Mouse (Mus musculus) layer of hippocampus, adult 11-12 months (tissue): ENCODE measurements around the gene Creb3l2.
A peak's percentile ranks its signal among the peaks of the same experiment; 100 is the strongest.

Experiments used
- DNase-seq: peaks from one replicate; pipeline ENCODE4 v3.0.0; 2022; ENCODE audit warnings: low spot score

Creb3l2 gene

DNA sequence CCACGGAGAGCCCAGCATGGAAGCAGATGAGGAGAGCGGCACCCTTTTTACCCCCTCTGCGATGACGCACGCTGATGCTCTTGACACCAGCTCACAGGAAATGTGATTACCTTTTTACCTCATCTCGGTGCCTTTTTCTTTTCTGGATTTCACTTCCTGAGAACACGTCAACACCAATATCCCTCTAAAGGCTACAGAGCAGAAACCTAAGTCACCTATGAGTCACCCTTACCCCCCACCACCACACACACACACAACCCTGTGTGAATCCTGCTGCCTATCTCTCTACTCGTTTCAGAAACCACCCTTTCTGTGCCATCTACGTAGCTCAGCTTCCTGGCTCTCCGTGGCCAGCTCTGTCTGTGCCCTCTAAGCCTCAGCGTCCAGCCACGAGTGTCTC lies 71.4 kb downstream of the Creb3l2 start:
- no peak for DNase-seq

GRCm38 (mm10) chr6:37369750-37370149 lies 72.2 kb downstream of the Creb3l2 start:
- DNase-seq: no peak

DNA sequence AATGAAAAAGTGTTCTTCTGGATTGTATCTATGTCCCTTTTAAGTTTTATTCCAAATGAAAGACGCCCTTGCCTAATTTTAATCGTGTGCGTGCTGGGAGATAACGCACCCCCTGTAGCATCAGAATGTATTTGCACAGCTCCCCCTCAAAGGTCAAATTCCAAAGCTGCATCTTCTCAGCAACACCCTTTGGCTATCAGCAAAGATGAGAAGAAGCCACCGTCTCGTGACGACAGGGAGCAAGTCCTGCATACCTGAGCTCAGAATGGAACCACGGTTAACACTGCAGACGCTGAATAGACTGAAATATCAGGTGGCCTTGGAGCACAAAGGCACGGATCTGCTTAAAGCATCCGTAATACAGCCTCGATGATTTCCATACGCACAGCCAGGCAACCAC lies 73.7 kb downstream of the Creb3l2 start:
- DNase-seq: no peak

DNA sequence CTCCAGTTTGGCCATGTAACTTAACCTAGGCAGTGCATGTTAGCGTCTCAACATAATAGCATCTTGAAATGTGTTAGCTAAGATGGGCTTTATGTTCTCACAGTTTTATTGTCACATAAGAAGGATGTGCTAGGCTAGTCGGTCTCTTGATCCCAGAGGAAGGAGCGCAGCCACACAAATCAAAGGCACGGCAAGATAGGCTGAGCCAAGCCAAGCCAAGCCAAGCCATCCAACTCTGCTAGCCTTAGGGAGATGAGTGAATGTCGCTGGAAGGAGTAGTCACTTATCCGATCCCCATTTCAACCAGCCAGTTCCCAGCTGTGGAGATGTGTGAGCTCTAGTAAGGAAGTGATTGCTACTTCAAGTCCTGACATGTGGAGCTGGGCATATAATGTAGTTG lies 75.0 kb downstream of the Creb3l2 start:
- DNase-seq: no peak

GRCm38 (mm10) chr6:37365179-37365578 lies 76.8 kb downstream of the Creb3l2 start:
- no peak for DNase-seq

DNA sequence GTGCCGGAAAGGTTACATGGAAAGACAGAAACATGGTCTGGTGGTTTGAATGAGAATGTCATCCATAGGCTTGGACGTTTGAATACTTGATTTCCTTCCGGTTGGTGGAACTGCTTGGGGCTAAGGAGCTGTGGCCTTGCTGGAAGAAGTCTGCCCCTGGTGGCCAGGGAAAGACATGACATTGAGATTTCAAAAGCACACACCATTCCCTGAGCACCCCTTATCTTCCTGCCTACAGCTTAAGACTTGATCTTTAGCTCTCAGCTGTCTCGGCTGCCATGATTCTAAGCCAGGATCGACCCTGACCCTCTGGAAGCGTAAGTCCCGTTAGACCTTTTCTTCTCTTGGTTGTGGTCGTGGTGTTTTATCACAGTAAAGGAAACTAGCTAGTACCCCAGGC lies 77.6 kb downstream of the Creb3l2 start:
- DNase-seq: no peak

DNA sequence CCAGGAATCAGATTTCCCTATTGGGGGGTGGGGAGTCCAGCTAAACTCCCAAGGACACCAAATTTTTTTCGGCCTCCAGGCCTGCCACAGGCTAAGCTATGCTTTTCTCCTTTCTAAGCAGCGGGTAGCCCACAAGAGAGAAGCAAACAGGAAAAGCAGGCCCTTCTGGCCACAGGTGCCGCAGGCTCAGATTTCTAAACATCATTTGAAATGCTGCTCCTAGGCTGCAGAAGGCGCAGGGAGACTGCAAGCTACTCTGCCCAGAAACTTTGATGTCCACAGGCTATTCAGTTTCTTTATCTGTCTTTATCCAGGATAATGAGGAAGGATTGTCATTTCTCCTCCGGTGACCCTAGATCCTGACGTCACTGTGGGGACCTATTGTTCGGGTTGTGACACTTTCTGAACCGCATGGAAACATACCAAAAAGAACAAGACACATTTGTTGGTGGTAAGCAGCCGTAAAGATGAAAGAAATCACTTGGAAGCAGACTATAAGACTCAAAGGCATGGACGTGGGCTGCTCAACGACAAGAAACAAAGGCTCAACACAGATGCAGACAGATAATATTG lies 81.0 kb downstream of the Creb3l2 start:
- DNase-seq: no peak

- DNase-seq: peak; percentile 79
Observed at GRCm38 (mm10) chr6:37354449-37355179, 87.3 kb downstream of the Creb3l2 start.

- DNase-seq: no peak
Observed at GRCm38 (mm10) chr6:37353616-37354015, 88.3 kb downstream of the Creb3l2 start.

DNA sequence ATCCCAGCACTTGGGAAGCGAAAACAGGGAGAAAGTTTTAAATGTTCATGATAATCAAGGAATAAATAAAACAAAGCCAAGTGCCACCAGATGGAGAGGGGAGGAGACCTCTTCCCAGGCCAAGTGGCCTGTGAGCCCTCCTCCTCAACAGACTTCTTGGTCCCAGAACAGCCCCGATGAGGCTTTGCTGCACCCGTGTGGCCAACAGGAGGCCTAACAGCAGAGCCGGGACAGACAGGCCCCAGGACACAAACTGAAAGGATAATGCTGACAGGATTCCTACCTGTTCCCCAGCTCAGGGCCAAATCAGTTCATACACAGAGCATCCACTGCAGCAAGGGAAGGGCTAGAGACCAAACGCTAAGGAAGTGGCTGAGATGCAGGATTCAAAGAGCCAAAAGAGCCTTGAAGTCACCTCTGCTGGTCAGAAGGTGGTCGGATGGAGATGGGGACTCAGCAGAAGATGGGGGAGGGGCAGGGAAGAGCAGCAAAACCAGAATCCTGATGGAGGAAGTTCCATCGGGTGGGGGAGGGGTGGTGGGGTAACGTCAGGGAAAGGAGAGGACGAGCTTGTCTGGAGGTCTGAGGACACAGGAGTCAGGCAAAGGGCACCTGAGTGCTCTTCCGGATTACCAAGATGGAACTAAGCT lies 90.1 kb downstream of the Creb3l2 start:
- DNase-seq: peak; percentile 68

GRCm38 (mm10) chr6:37350315-37350714 lies 91.6 kb downstream of the Creb3l2 start:
- DNase-seq: no peak

DNA sequence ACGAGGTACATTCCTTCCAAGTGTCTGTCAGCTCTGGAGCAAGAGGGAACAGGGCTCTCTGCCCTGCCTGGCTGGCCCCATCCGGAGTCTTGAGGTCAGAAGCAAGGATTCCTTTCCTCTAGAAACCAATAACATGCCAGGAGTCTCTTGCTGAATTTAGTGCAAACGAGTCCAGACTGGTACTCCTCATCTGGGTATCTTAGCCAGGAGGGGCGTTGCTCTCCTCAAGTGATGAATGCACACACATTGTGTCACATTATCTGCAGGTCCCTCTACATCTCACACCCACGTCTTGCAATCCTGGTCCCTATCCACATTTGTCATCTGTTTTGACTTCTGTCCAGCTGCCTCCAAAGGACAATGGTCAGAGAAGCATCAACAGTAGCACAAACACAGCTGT lies 94.3 kb downstream of the Creb3l2 start:
- DNase-seq: no peak

- DNase-seq: no peak
Observed at GRCm38 (mm10) chr6:37338055-37338454, 103.9 kb downstream of the Creb3l2 start.

- DNase-seq: peak; percentile 43
Observed at GRCm38 (mm10) chr6:37336831-37337260, 105.1 kb downstream of the Creb3l2 start.

DNA sequence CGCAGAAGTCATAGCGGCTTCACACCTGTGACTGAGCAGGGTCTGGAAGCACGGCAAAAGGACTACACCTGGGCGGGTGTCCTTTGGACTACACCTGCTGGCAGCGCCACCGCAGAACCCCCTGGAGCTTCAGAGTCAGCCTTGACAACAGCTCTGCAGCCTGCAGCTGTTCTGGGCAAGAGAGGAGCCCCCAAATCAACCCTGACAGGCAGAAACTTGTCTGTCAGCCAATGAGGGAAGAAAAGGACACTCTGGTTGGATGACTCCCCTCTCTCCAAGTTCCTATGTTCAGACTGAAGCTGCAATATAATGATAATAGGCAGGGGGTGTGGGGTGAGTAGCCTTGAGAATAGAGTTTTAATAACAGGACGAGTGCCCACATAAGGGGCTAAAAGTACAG lies 105.6 kb downstream of the Creb3l2 start:
- DNase-seq: no peak

- DNase-seq: no peak
Observed at GRCm38 (mm10) chr6:37332846-37333245, 109.1 kb downstream of the Creb3l2 start.

DNA sequence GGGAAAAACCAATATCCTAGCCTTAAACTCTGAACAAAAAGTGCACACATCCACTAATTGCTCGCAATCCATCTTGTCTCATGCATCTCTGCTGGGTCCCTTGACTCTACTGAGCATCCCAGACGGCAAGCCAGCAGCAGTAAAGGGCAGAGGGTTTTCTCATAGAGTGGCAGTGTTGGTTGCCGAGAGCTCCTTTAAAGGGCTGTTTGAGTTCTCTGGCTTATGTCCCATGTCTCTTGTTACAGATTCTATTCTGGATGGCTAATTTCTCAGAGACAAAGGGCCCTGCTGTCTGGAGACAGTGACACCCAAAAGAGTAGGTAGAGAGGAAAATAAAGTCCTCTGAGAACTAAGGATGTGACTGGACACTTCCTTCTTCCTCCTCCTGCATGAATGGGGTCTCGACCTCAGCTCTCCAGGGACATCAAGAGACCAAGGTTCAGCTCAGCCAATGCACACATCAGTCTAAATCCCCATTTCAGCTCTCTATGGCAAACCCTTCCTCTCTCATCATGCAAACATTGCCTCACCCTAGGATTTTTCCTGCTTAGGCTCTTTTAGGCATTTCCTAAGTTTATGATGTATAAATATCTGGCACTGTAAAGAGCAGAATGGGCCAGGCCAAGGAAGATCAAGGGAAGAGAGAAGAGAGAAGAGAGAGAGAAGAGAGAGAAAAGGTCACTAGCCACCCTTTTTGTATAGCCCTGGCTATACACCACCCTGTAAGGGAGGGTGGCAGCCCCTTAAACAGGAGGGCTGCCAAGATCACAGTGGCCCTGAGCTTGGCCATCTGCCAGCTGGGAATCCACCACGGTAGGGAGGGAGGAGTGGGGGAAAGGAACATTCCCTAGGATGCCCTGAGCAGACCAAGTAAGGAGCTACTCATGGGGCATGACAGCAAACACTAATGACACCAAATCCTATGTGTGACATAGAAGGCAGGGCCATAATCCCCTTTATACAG lies 111.8 kb downstream of the Creb3l2 start:
- DNase-seq: no peak

DNA sequence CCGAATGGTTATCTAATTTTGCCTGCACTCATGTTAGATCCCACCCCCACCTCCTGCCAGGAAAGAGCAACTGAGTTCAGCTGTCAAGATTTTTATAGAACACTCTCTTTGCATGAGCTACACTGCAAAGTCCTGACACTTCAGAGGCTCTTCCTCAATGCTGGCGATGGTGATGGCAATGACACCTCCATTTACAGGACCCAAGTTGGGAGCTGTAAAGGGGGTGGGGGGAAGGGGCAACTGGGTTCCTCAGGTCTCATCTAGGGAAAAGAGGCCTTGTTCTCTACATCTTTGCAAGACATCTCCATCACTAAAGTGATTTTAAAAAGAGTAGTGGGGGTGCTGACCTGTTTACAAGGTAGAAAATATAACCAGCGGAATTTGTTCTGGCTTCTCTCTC lies 112.6 kb downstream of the Creb3l2 start:
- no peak for DNase-seq

DNA sequence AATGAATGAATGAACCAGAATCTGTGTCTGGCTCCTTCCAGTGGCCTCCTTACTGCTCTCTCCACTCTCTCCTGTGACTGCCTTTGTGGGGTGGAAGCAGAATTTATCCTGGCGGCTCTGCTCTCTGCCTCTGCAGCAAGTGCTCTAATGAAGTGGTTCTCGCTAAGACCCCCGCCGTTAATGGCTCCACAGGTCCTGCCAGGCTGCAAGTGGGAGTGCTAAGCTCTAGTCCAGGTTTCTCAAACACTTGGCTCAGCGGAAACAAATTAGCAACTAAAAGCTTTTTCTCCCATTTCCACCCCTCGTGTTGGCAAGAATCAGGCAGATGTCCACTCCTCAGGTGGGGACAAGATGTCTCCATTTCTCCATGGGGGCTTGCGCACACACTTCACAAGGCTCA lies 113.3 kb downstream of the Creb3l2 start:
- no peak for DNase-seq

- no peak for DNase-seq
Observed at GRCm38 (mm10) chr6:37327519-37327918, 114.4 kb downstream of the Creb3l2 start.

GRCm38 (mm10) chr6:37326603-37326955 lies 115.4 kb downstream of the Creb3l2 start:
- no peak for DNase-seq

GRCm38 (mm10) chr6:37325906-37326602 lies 115.9 kb downstream of the Creb3l2 start:
- DNase-seq: no peak
